Mouse (Mus musculus) lung, adult 2 months (tissue): ENCODE data around the gene Siglecg.

ENCODE experiments used
- CTCF ChIP-seq: fragments of 200-500 bp; IDR thresholded peaks from 2 replicates; pipeline ENCODE4 v1.5.1; 2011; ENCODE audit warnings: mild to moderate bottlenecking, low read length, control low read depth; ENCODE audit not compliant: insufficient read depth
- POLR2A ChIP-seq: fragments of 200-500 bp; IDR thresholded peaks from 2 replicates; pipeline ENCODE4 v1.6.1; 2011; ENCODE audit warnings: low read depth, mild to moderate bottlenecking, control low read depth, low read length, borderline replicate concordance; ENCODE audit errors: extremely low read depth

DNA sequence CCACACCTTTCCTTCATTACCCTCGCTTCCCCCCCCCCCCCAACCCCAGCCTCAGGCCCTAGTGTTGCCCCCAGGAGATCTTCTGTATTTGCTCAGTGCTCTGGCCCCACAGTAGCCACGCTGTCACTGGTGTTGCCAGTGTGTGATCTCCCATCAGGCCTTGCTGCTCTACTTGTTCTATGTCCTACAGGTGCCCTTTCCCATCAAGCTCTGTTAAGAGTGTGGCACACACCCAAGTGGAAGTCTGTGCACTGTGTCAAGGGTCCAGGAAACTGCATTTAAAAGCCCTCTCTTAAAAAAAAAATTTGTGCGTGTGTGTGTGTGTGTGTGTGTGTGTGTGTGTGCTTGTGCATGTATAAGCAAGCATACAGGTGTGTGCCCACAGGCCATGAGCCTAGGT is 40.2 kb downstream of the Siglecg start:
- no peak for TF ChIP-seq CTCF
- no peak for TF ChIP-seq POLR2A
